In the genomic region with DNA sequence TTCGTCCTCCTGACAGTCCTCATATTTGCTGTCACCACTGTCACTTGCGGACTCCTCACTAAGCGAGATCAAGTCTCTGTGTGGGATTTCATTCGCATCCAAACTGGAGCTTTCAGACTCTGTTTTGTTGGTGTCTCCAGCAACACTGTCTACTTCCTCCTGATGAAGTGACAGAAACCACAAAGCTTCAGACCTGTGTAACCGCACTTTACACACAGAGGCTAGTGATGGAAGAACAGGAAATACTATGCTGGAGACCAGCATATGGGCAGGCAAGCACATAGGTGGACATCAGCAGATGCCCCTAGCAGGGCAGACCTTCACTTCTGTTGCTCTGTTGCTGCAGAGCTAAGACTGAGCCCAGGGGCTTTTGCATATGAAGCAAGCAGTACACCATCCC, we compare ENCODE assay signal across 13 mouse cellular contexts. TPM values are rescaled to one million over a fixed set of nuclear protein-coding genes. Genes with fewer than 3 reads are reported as not detected.
"Had no signal": no experiment of that assay in that cellular context is flagged by ENCODE, and none has a peak within 500 bp of the region (broad histone marks: within the 10 kb centered on the region; RNA-seq: fewer than 3 reads in every experiment).

No protein-coding gene starts in this region.

- ATAC-seq: liver, postnatal 0 days; lung, postnatal 0 days; midbrain, embryonic 13.5 days; midbrain, embryonic 15.5 days had no signal

- DNase-seq: liver, postnatal 0 days; lung, adult 2 months; lung, postnatal 14 days; lung, postnatal 36 days; right cerebral cortex, postnatal 14 days; thymus, adult 18-20 months; thymus, postnatal 14 days; thymus, postnatal 36 days had no signal

RNA-seq across cellular contexts. Expression of a gene that starts 20.7 kb away (rescaled TPM):
- total RNA-seq: monocyte, adult 5-6 weeks; neutrophil, adult 5-6 weeks had no signal
